Mouse (Mus musculus) liver, embryonic 11.5 days (tissue): ENCODE measurements around the gene Tgif2lx2. TPM values are rescaled to one million over a fixed set of nuclear protein-coding genes. Genes with fewer than 3 reads are reported as not detected.
"Not testable (repeated sequence)": the region's sequence is repeated elsewhere in the genome, so short reads cannot be mapped to it uniquely, and the experiment has no call there.

Experiments
- ATAC-seq: fragments of 200-750 bp; cut with Nextera tagmentation; replicated peaks from 2 replicates; pipeline ENCODE4 v1.8.0; 2017; ENCODE audit warnings: moderate number of reproducible peaks, mild to moderate bottlenecking, moderate TSS enrichment, moderate library complexity; ENCODE audit not compliant: low FRiP score
- DNase-seq: peaks from one replicate; pipeline ENCODE4 v3.0.0-alpha.2; 2017; ENCODE audit warnings: low spot score
- H3K27ac ChIP-seq: fragments of 300-500 bp; sonication (generic); 2 replicates; pipeline ENCODE4 v1.5.1; 2014; ENCODE audit warnings: mild to moderate bottlenecking, low read depth, low read length, control low read depth
- H3K27me3 ChIP-seq: fragments of 300-500 bp; sonication (generic); replicated peaks from 2 replicates; pipeline ENCODE4 v1.6.1; 2014; ENCODE audit warnings: low read length, mixed read lengths; ENCODE audit not compliant: control insufficient read depth, insufficient read depth
- H3K36me3 ChIP-seq: fragments of 300-500 bp; sonication (generic); 2 replicates; pipeline ENCODE4 v1.6.1; 2014; ENCODE audit warnings: mild to moderate bottlenecking, low read length, moderate library complexity, mixed read lengths; ENCODE audit not compliant: control insufficient read depth, insufficient read depth
- H3K4me1 ChIP-seq: fragments of 300-500 bp; sonication (generic); replicated peaks from 2 replicates; pipeline ENCODE4 v1.6.1; 2014; ENCODE audit warnings: low read length, mixed read lengths; ENCODE audit not compliant: control insufficient read depth, insufficient read depth
- H3K4me2 ChIP-seq: fragments of 300-500 bp; sonication (generic); 2 replicates; pipeline ENCODE4 v1.6.1; 2014; ENCODE audit warnings: mild to moderate bottlenecking, control low read depth, moderate library complexity
- H3K4me3 ChIP-seq: fragments of 300-500 bp; sonication (generic); 2 replicates; pipeline ENCODE4 v1.5.1; 2014; ENCODE audit warnings: low read depth, low read length, control low read depth
- H3K9ac ChIP-seq: fragments of 300-500 bp; sonication (generic); 2 replicates; pipeline ENCODE4 v1.6.1; 2014; ENCODE audit warnings: low read depth, low read length, control low read depth
- H3K9me3 ChIP-seq: fragments of 300-500 bp; sonication (generic); 2 replicates; pipeline ENCODE4 v1.6.1; 2016; ENCODE audit warnings: low read length, inconsistent platforms, mixed read lengths; ENCODE audit not compliant: control insufficient read depth
- WGBS: fragments of 180-500 bp; shearing (Covaris S2); extraction: QIAGEN DNeasy Blood & Tissue Kit; methylation state at CpG from one replicate; pipeline ENCODE4 v1.1.7; 2014; 5-methylcytosine and 5-hydroxymethylcytosine counted together
- polyA plus RNA-seq: library from polyadenylated mRNA; unstranded; fragments of >200 nt; fragmentation: Nextera tagmentation; extraction: Ambion mirVana; gene quantifications from 2 replicates; pipeline ENCODE4 v1.2.1, GENCODE M21; 2014

The Tgif2lx2 gene
- polyA plus RNA-seq: not detected in 2 replicates

DNA sequence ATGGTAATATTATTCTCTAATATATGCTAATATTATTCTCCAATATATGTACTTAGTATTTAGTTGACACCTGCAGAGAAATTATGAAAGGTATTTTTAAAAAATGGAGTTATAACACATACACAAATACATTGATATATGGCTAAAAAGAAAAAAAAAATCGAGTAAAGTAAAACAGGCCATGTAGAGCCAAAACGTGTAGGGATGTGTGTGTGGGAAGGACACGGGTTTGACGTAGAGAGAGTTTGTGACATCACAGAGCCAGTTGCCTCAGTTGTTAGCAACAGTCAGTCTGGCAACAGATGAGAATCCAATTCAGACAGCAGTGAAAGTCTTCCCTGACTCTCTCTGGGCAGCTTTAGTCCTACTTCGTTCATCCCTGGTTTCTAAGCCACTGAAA, at the start of gene Tgif2lx2:
TSS of gene Tgif2lx2 (plus strand) at position 301 of the 400 bp plus-strand sequence.
- ATAC-seq, H3K4me2 ChIP-seq, H3K27me3 ChIP-seq, DNase-seq, H3K36me3 ChIP-seq, H3K27ac ChIP-seq, H3K4me3 ChIP-seq, H3K9me3 ChIP-seq, H3K9ac ChIP-seq, H3K4me1 ChIP-seq: not testable (repeated sequence)
- no CpG with 5 or more reads among the region's 5 CpGs for WGBS

Other genes starting within 250 kb of the Tgif2lx2 start
- not detected in 2 replicates for gene Tgif2lx1, start 53.5 kb downstream of the Tgif2lx2 start, polyA plus RNA-seq